Mouse (Mus musculus): ENCODE results near the gene Gm26602. TPM values are rescaled to one million over a fixed set of nuclear protein-coding genes. Genes with fewer than 3 reads are reported as not detected.

The Gm26602 gene
- total RNA-seq, 2 experiments from 2014 or later, result not detected

DNA sequence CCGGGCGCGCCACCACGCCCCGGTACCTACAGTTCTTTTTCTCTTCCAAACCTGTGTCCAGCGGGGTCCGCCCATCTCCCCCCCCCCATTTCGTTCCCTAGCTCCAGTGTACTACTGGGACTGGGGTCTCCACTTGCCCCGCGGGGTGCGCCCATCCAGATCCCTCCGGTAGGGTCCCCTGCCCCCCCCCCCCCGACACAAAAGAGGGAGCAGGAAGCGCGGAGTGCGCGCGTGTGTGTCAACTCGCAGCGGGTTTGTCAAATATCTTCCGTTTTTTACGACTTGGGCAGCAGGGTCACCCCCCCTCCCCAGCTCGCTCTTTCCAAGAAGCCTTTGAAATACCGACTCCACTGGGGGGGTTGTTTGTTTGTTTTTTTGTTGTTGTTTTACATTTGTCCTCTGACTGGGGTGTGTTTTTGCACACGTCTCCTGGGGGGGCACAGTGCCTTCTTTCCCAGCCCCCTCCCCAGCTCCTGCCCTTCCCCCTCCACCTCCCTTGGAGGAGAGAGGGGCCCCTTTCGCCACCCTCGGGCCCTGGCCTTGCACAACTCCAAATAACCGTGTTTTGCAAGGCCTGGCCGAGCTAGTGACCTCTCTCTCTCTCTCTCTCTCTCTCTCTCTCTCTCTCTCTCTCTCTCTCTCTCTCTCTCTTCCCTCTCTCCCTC, 17.5 kb downstream of the Gm26602 start:
- no peak for DNase-seq

DNA sequence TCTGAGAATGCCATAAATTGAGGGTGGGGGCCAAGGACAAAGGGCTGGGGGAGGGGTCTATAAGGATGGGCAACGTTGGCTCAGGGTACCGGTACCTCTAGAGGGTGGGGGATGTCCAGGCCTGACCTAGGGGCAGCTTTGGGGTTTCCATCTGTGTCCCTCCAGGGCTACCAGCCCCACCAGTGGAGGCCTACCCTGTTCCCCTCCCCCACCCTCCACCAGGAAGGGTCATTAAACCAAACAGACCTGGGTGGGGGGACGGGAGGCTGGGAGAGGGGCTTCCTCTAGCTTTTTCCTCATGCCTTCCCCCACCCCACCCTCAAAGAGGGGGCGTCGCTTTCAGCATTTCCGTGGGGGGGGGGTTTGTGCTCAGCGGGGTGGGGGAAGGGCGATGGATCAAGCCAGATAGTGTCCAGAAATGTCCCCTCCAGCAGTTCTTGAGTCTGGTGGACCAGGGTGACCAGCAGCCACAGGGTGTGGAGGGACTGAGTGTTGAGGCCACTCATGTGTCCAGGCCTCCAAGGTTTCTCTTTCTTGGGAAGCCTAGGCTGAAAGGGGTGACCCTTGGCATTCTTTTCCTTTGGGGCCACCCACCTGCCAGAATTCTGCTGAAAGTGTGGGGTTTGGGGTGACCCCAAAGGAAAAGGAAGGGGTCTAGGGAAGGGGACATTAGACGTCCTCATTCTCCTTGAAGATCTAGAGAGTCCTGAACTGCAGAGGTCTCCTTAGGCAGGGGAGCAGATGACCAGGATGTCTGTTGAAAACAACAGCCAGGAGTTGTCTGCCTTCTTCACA, 18.4 kb downstream of the Gm26602 start:
- DNase-seq, result no peak
- intact Hi-C loops (cut with DNase I; ENCODE audit: low total_unique reads), result no loop called here

More for the DNA sequence above, 17.5 kb downstream of the Gm26602 start:
- intact Hi-C loops (cut with DNase I; ENCODE audit: low total_unique reads), result no loop called here

- intact Hi-C loops (cut with DNase I; ENCODE audit: low total_unique reads), result no loop called here
- no peak for DNase-seq
Measured at GRCm38 (mm10) chr10:79929967-79930825, 19.5 kb downstream of the Gm26602 start.

- no peak for DNase-seq
- intact Hi-C loops (cut with DNase I; ENCODE audit: low total_unique reads), result no loop called here
Measured at GRCm38 (mm10) chr10:79930826-79931186, 20.1 kb downstream of the Gm26602 start.

GRCm38 (mm10) chr10:79931797-79932196, 21.1 kb downstream of the Gm26602 start:
- DNase-seq, result no peak
- intact Hi-C loops (cut with DNase I; ENCODE audit: low total_unique reads), result no loop called here

DNA sequence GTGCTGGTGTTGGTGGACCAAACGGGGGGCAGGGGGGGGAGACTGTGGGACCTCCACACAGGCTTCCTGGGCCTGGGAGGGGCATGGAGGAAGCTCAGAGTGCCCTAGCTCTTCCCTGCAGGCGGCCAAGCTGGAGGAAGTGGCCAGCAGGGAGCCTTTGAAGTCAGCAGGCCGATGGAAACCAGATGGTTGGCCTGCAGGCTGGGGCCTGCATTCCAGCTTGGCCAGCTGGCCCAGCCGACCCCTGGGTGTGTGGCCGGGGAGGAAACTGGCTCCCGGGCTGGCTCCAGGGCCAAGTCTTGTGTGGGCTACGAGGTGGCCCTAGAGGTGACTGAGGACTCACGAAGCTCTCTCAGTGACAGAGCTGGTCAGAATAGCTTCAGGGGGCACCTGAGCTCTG, 22.1 kb downstream of the Gm26602 start:
- intact Hi-C loops (cut with DNase I; ENCODE audit: low total_unique reads), result no loop called here
- DNase-seq, result peak; percentile 89

DNA sequence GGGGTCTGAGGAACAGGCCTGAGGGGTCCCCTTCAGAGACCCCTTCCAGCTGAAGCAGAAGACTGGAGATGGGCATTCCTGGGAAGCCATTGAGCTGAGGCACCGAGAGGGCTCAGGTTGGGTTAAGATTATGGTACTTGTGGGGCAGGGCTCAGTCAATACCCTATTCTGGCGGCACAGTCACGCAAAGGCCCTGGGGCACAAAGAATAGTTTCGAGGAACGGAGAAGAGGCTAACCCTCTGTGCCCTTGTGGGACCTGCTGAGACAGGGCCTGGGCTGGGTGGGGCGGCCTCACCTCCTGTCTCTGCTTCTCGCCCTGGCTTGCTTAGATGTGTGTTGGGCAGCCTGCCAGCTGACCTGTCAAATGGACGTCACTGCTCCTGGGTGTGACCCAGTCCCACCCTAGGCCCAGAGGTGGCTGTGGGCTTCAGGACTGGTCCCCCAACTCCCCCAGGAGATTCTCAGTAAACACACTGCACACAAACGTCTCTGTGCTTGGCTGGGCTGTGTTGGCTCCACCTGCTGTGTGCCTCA, 22.6 kb downstream of the Gm26602 start:
- intact Hi-C loops (cut with DNase I; ENCODE audit: low total_unique reads), result no loop called here
- DNase-seq, result no peak

GRCm38 (mm10) chr10:79933861-79934260, 23.2 kb downstream of the Gm26602 start:
- DNase-seq, result no peak
- intact Hi-C loops (cut with DNase I; ENCODE audit: low total_unique reads), result no loop called here

- intact Hi-C loops (cut with DNase I; ENCODE audit: low total_unique reads), result no loop called here
- DNase-seq, result peak; percentile 92
Measured at GRCm38 (mm10) chr10:79934272-79934721, 23.6 kb downstream of the Gm26602 start.

DNA sequence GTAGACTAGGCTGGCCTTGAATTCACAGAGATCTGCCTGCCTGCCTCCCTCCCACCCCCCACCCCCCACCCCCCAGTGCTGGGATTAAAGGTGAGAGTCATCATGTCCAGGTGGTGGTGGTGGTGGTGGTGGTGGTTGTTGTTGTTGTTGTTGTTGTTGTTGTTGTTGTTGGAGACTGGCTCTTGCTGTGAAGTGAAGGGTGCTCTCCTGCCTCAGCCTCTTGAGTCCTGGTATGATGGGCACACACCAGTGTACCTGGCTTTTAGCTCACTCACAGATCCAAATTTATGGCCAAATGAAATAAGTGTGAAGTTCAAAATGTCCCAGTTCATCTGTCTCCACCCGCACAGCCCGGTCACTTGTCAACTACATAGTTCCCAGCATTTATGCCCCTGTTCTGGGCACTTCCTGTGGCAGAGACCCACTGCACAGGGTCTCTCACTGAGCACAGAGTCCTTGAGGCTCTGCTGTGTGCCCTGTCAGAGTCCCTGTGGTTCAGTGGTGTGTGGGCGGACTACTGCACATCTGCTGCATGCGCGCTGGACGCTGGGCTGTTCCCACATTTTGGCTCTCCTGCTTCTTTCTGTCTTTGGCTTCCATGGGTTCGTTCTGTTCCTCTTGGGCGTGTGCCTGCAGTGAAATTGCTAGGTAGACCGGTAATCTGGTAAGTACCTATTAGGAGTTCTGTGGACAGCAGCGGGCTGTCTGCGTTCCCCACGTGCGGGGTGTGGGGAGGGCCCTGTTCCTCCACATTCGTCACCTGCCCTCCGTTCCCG, 24.3 kb downstream of the Gm26602 start:
- intact Hi-C loops (cut with DNase I; ENCODE audit: low total_unique reads), result no loop called here

DNA sequence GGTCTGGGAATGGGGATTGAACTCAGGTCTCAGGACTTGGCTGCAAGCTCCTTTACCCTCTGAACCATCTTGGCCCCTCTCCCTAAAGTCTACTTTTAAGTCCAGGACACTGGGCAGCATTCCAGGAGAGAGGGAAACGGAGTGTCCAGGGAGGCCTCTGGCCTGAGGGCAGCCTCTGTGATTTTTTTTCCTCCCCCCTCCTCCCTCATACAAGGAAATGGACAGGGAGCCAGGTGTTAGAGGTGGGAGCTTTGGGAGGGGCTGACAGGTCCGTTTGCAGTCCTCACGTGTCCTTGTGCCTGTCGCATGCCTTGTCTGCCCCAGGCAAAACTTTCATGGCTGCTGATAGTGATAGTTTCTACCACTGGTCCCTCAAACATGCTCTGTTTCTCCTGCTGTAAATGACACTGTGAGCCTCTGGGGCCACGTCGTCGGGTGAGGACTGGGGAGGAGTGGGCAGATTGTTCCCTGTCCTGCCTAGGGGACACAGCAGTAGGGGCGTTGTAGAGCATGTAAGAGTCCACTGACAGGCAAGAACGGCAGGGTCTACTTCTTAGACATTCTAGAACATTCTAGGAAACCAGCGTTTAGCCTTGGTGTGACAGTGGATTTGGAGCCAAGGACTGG, 25.7 kb downstream of the Gm26602 start:
- intact Hi-C loops (cut with DNase I; ENCODE audit: low total_unique reads), result no loop called here
- no peak for DNase-seq

More for the DNA sequence above, 24.3 kb downstream of the Gm26602 start:
- no peak for DNase-seq

GRCm38 (mm10) chr10:79936911-79937441, 26.3 kb downstream of the Gm26602 start:
- peak; percentile 74 for DNase-seq
- intact Hi-C loops (cut with DNase I; ENCODE audit: low total_unique reads), result no loop called here

- intact Hi-C loops (cut with DNase I; ENCODE audit: low total_unique reads), result no loop called here
- DNase-seq, result no peak
Measured at GRCm38 (mm10) chr10:79937775-79938526, 27.3 kb downstream of the Gm26602 start.

DNA sequence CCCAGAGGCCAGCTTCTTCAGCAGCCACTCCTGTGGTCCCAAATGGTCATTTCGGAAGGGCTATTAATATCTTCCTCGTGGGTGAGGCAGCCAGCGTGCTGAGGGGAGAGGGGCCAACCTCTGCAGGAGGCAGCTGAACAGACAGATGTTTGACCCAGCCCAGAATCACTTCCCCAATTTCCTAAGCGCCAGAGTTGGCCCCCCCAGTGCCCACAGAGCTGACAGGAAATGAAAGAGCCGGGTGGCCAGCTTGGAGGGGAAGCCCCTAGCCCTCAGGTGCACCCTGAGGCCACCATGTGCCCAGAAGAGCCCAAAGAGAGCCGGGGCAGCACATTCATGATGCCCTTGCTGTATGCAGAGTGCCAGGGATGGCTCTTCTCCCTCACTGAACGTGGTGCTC, 30.1 kb downstream of the Gm26602 start:
- DNase-seq, result no peak

GRCm38 (mm10) chr10:79942988-79943387, 32.3 kb downstream of the Gm26602 start:
- DNase-seq, result no peak
- intact Hi-C loops (cut with DNase I; ENCODE audit: low total_unique reads), result no loop called here

More for the DNA sequence above, 30.1 kb downstream of the Gm26602 start:
- intact Hi-C loops (cut with DNase I; ENCODE audit: low total_unique reads), result no loop called here

DNA sequence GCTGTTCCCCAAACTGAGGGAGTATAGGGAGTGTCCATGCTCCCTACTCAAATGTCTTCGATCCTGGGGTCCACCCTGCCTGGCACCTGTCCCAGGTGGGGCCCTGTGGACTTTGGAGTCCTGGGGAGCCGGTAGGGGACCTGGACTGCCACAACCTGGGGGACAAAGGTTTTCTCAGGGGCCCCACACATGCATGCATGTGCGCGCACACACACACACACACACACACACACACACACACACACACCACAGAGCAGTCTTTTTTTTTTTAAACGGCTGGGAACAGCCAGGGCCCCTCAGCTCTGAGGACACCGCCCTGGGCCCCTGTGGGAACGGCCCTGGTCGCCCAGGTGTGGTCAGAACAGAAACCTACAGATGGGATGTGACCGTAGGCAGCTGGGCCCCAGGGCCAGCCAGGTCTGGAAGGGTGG, 32.8 kb downstream of the Gm26602 start:
- intact Hi-C loops (cut with DNase I; ENCODE audit: low total_unique reads), result no loop called here
- DNase-seq, result no peak

DNA sequence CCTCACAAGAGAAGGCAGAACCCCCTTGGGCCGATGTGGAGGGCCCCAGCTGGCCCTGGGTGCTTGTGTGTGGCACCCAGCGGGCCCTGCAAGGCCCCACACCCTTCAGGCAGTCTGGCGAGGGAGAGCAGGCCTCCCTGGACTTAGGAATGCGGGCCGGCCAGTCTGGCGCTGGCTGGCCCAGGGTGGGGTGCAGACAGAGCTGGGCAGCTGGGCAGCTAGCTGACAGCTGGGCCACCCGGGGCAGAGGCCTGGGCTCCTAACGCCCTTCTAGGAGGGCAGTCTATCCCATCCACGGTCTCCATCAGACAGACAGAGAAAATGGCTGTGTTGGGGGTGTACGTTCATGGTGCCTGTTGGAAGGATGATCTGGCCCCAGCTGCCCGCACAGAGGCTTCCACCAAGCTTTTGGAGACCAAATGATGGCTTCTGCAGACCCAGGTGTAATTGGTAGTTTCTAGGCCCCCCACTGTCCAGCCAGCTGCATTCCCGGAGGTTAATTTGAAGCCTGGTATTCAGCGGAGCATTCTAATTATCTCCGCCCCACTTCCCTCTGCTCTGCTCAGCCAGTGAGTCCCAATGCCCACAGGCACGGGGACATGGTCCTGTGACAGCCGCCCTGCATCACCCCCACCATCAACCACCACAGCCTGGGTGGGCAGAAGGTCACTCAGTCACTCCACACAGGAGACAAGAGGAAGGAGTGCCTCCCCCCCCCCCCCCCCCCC, 35.0 kb downstream of the Gm26602 start:
- DNase-seq, result no peak
- intact Hi-C loops (cut with DNase I; ENCODE audit: low total_unique reads), result no loop called here

Measured in gastrocnemius, postnatal 14 days (tissue).